Mouse (Mus musculus) spleen, adult 2 months (tissue): Measurements from ENCODE around the gene Acnat1.

Source experiments
- CTCF ChIP-seq: fragments of 200-500 bp; IDR thresholded peaks from 2 replicates; pipeline ENCODE4 v1.5.1; 2011; ENCODE audit warnings: mild to moderate bottlenecking, inconsistent platforms; ENCODE audit not compliant: insufficient read depth, insufficient read length, insufficient replicate concordance; ENCODE audit errors: extremely low read depth
- POLR2A ChIP-seq: fragments of 200-500 bp; IDR thresholded peaks from 2 replicates; pipeline ENCODE4 v1.6.1; 2011; ENCODE audit warnings: low read depth, low read length, inconsistent platforms

DNA sequence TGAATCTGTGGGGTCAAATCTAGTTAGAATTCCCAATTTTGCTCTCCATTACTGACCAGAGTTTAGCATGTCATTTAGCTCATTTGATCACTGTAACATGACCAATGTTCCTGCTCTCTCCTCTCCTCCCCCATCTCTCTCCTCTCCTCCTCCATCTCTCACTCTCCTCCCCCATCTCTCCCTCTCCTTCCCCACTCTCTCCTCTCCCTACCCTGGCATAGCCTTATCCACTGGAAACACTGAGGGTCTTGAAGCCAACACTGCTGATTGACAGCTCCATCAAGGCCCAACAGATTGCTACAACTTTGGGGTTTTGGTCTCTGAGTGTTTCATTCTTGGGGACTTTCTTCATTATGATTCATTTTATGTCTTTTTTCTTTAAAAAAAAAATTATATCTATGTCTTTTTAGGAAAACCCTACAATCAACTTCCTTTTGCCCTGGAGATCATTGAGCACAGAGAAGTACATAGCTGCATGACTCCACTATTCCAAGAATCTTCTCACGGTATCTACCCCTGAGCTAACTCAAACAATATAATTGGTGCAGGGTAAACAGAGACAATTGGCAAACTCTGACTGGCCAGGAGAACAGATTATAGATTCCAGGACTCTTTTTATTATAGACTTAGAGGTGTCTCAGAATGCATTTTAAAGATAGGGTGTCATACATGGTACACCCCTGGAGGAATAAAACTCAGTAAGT, 21.7 kb downstream of the Acnat1 start:
- TF ChIP-seq POLR2A (no peak), CTCF (no peak)
